Mouse (Mus musculus): ENCODE data around the gene Rras2.

GRCm38 (mm10) chr7:114114284-114114683, 3.3 kb downstream of the Rras2 start:
- TF ChIP-seq POLR2A (IDR thresholded peaks at IDR 0.05; ENCODE audit: insufficient read length, low read depth), result no peak
- TF ChIP-seq TCF12 (IDR thresholded peaks at IDR 0.05; ENCODE audit: insufficient read depth, poor library complexity, severe bottlenecking), result no peak
- TF ChIP-seq MAX (IDR thresholded peaks at IDR 0.05; ENCODE audit: low read depth), result no peak
- no peak for TF ChIP-seq CEBPB (IDR thresholded peaks at IDR 0.05; ENCODE audit: insufficient read depth, poor library complexity, severe bottlenecking)
- no peak for TF ChIP-seq USF1 (IDR thresholded peaks at IDR 0.05; ENCODE audit: low read depth)
- no peak for TF ChIP-seq E2F4 (IDR thresholded peaks at IDR 0.05; ENCODE audit: insufficient read depth)
- TF ChIP-seq MYOG (IDR thresholded peaks at IDR 0.05; ENCODE audit: control insufficient read depth in 1 of 3, insufficient read depth in 1 of 3, insufficient read length in 2 of 3, low read depth in 2 of 3), result no peak
- TF ChIP-seq MYOD1 (IDR thresholded peaks at IDR 0.05; ENCODE audit: control insufficient read depth in 1 of 3, insufficient read length in 2 of 3, low read depth in 2 of 3), result no peak
- TF ChIP-seq POLR2AphosphoS2 (IDR thresholded peaks at IDR 0.05; ENCODE audit: insufficient read length, low read depth), result no peak
- TF ChIP-seq SRF (IDR thresholded peaks at IDR 0.05; ENCODE audit: control insufficient read depth, insufficient read length, low read depth), result no peak
- TF ChIP-seq TCF3 (IDR thresholded peaks at IDR 0.05; ENCODE audit: insufficient read length, low read depth), result no peak
- TF ChIP-seq REST (IDR thresholded peaks at IDR 0.05; ENCODE audit: insufficient read depth, insufficient read length), result no peak
